Mouse (Mus musculus) neural tube, embryonic 10.5 days (tissue): Measurements from ENCODE around the gene Ppp2r3c.
A peak's percentile ranks its signal among the peaks of the same experiment; 100 is the strongest.
"Not testable (repeated sequence)": the region's sequence is repeated elsewhere in the genome, so short reads cannot be mapped to it uniquely, and the experiment has no call there.

ENCODE experiments used
- DNase-seq: peaks from one replicate; pipeline ENCODE4 v3.0.0-alpha.2; 2017; ENCODE audit warnings: low spot score; ENCODE audit errors: extremely low spot score

The Ppp2r3c gene

DNA sequence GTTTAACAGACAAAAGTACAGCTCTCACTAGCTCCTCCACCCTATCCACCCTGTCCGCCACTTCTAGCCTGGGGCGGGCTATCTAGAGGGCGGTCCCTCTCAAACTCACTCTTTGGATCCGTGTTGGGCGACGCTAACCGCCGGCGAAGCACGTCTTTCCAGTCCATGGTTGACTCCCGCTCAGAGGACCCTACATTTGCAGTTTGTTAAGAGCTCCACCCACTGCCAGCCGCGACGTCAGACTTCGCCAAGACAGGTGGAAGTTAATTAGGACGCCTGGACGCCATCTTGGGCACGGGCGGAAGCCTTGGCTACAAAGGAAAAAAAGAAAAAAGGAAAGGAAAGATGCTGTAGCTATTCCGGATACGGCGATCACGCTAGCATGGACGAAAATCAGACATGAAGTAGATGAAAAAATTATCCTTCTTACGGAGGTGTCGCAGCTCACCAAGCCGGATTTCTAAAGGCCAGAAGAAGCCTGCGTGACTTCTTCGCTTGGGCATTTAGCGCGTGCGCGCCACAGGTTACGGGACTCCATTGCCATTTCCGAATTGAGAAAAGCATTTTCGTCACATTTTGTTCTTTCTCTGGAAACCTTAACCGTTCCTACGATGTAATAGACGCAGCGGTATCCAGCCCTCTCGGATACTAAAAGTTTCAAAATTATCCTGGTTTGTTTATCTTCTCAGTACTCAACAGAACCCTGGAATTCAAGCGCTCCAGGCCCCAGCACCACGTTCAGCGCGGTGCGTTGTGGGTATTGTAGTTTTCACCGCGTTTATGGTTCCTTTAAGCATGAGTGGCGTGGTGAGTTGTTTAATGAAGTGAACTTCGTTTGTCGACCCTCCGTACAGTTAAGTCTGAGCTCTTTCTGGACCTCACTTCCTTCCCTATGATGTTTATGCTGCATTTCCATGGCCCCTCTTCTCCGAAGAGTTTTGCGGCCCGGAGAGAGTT, at the start of gene Ppp2r3c:
TSS of gene Ppp2r3c (minus strand) at position 514 of the 957 bp plus-strand sequence.
- DNase-seq, result peak; percentile 91

DNA sequence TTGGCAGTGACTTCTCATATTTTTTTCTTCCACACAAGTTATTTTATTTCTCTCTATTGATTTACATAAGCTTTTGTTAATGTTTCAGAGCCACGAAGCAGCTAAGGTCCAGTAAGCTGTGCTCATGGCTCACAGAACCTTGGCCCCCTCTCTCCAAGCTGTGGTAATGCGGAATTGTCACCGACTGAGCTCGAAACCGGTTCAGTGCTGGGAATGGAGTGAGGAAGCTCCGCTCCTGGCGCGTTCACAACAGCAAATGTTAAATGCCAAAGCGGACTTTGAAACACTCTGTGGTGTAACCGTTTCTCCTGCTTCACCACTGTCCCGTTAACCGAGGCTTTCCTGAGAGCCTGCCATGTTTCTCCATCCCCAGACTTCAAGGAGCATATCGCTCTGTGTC, 41.8 kb upstream of the Ppp2r3c start:
- DNase-seq, result no peak

- DNase-seq, result no peak
Measured at GRCm38 (mm10) chr12:55343998-55344397, 41.2 kb upstream of the Ppp2r3c start.

- not testable (repeated sequence) for DNase-seq
Measured at GRCm38 (mm10) chr12:55343045-55343444, 40.2 kb upstream of the Ppp2r3c start.

- DNase-seq, result not testable (repeated sequence)
Measured at GRCm38 (mm10) chr12:55338490-55338889, 35.7 kb upstream of the Ppp2r3c start.

GRCm38 (mm10) chr12:55333662-55334061, 30.9 kb upstream of the Ppp2r3c start:
- no peak for DNase-seq

- DNase-seq, result no peak
Measured at GRCm38 (mm10) chr12:55329351-55329750, 26.6 kb upstream of the Ppp2r3c start.

- DNase-seq, result no peak
Measured at GRCm38 (mm10) chr12:55328784-55329183, 26.0 kb upstream of the Ppp2r3c start.

DNA sequence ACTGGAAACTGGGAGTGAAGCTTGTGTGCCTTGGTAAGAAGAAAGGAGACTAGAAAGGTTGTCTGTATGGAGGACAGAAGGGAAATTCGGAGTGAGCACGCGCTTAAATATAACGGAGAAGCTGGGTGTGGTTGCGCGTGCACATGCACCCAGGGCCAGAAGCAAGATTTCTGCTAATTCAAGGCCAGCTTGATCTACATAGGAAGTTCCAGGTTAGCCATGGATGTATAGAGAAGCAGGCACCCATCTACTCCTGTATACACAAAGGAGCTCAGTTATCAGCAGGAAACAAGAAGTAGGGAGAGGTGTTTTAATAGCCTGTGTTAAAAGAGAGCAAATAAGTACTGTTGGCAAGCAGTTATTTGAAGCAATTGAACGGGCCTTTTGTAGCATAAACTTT, 22.9 kb upstream of the Ppp2r3c start:
- no peak for DNase-seq

DNA sequence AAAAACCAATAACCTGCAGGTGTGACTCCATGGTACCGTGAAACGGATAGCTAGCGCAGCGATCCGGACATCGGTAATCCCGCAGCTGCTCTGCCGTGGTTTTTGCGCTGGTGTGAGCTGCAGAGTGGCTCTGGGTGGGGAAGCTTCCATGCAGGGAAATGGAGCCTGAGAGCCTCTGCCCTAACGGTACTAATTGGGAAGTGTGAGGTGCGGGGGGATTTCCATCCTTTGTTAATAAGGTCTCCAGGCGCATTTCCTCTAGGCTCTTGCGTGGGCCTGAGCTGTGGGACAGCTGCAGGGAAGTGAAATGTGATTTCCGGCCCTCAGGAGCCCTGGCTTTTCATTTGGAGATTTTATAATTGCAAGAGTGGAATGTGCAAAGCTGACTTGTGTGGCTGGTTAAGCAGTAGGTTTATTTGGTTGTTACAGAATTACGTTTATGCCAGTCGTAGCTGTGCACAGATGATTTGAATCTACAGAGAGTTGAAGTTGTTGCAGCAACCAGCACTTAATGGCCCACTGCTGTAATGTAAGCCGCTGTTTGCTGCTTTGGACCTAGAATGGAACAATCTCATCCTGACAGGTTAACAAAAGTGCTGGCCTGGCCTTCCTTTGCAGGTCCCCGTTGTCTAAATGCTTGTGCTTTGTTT, 19.0 kb upstream of the Ppp2r3c start:
- DNase-seq, result no peak

- peak; percentile 44 for DNase-seq
Measured at GRCm38 (mm10) chr12:55315192-55315591, 12.4 kb upstream of the Ppp2r3c start.

GRCm38 (mm10) chr12:55313901-55314300, 11.1 kb upstream of the Ppp2r3c start:
- DNase-seq, result no peak

GRCm38 (mm10) chr12:55311841-55312240, 9.0 kb upstream of the Ppp2r3c start:
- DNase-seq, result no peak

GRCm38 (mm10) chr12:55309501-55309900, 6.7 kb upstream of the Ppp2r3c start:
- no peak for DNase-seq

DNA sequence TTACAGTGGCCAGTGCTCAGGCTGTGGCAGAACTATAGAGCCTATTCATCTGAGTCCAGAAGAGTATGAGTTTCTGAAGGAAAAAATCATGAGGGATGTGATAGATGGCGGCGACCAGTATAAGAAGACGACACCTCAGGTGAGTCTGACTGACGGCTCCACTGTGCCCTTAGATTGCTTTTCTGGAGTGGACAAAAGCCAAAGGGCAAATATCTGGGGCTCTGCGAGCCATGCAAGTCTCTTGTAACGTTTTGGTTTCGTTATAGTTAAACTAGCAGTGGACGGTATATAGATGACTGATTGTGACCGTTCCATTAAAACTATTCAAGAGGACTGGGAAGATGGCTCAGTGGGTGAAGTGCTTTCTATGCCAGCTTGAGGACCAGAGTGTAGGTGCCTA, 5.9 kb upstream of the Ppp2r3c start:
- DNase-seq, result no peak

DNA sequence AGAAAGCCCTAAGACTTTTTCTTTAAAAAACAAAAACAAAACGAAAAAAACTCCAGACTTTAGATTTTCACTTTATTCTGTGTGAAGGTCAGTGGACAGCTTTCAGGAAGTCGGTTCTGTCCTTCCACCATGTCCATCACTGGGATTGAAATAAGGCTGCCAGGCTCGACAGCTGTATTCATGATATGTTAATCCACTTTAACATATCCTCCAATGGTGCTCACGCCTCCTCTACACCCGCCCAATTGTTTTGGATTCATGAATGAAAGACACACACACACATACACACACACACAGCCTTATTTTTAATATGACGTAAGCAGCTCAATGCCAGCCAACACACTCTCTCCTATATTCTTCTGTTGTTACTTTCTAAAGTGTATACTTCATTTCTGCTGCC, 4.8 kb upstream of the Ppp2r3c start:
- DNase-seq, result no peak

- no peak for DNase-seq
Measured at GRCm38 (mm10) chr12:55306371-55306770, 3.6 kb upstream of the Ppp2r3c start.

- DNase-seq, result peak; percentile 28
Measured at GRCm38 (mm10) chr12:55301472-55302300, 1.1 kb downstream of the Ppp2r3c start.

GRCm38 (mm10) chr12:55300820-55301351, 1.9 kb downstream of the Ppp2r3c start:
- DNase-seq, result no peak

DNA sequence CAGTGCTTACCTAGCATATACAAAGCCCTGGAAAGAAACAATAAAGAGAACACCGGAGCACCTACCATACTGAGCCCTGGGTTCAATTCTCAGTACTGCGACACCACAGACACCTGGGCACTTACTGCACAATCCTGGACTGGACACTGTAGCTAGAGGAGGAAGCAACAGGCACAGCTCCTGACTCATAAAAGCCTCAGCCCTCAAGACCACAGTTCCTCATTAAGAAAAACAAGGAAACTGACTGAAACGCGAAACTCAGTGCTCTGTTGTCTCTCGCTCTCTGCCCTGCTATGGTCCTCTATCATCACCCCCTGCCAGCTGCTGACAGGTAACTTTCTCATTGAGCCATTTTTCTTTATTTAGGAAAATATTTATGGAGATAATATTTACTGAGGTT, 3.5 kb downstream of the Ppp2r3c start, which contains the start of gene 1110008L16Rik:
TSS of gene 1110008L16Rik (plus strand) at position 242 of the 400 bp plus-strand sequence.
- DNase-seq, result no peak

DNA sequence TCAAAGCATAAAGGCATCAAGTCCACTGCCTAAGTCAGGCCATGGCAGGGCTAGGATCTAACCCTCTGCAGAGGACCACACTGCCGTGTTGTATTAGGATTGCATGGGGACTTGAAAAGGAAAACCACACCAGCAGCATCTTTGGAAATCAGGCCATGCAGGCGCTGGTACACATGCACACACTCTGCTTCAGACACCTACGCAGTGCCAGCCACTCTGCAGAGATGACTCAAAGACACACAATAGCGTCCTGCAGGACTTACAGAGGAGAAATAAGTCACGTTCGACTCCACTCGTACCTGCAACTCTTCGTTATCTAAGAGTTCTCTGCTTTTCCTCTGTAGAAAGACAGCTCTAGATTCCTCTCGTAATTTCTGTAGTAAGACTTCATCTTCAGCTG, 4.7 kb downstream of the Ppp2r3c start:
- DNase-seq, result no peak
